Mouse (Mus musculus): Measurements from ENCODE around the gene Zfp473.
"Not testable (repeated sequence)": the region's sequence is repeated elsewhere in the genome, so short reads cannot be mapped to it uniquely, and the experiment has no call there.

Gene Zfp473

DNA sequence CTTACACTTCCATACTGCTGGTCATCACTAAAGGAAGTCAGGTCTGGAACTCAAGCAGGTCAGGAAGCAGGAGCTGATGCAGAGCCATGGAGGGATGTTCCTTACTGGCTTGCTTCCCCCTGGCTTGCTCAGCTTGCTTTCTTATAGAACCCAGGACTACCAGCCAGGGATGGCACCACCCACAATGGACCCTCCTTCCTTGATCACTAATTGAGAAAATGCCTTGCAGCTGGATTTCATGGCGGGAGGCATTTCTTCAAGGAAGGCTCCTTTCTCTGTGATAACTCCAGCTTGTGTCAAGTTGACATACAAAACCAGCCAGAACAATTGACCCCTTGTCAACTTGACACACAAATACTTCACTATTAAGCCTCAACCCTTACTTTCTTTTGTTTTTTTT, at the start of gene Zfp473:
Gene Zfp473, minus strand, starts transcription at position 101 of the 400 bp plus-strand sequence.
- not testable (repeated sequence) for DNase-seq

DNA sequence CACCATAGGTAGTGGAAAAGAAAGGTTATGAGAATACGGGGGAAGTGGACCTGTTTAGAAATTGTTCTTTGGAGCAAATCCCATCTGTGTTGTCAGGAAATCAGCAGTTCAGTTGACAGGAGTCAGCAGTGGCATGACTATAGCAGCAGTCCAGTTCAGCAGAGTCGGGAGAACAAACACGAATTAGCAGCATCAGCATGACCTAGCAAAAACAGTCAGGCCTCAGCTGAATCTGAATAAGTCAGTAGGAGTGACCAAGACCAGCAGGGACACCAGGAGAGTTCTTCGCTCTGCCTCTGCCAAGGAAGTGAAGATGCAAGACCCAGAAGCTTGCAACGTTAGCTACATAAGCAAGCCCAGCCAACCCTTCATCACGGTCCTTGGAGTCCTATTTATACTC, 41.9 kb upstream of the Zfp473 start:
- no peak for DNase-seq

DNA sequence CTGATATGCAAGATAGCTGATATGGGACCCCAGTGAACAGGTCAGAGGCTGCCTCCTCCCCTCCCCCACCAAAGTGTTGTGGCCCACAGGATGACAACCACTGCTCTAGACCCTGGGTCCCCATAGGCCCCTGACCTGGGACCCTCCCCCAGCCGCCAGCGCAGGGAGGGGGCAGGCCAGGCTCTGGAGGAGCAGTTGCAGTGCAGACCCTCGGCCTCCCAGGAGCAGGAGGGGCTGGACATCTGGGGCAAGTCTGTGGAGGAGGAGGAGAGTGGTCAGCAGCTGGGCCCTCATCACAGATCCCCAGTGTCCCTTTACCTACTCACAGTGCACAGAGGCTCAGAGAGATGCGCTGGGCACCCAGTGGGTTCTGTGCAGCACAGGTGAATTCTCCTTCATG, 39.2 kb upstream of the Zfp473 start:
- no peak for DNase-seq

DNA sequence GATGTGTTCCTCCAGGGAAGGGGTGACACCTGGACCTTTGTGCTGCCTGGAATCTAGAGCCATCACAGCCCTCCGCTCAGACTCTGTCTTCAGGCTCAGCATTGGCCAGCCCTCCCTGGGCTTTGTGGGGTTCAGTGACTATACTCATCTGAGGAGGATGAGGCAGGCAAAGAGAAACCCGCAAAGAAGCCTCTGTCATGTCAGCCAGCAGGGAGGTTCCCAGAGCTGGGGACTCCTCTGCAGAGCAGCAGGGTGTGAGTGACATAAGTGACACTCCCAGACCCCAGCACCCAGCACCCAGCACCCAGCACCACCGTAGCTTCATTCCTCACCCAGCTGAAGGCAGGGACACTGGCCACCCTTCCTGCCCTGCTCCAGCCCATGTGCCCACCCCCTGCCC, 38.7 kb upstream of the Zfp473 start:
- no peak for DNase-seq

DNA sequence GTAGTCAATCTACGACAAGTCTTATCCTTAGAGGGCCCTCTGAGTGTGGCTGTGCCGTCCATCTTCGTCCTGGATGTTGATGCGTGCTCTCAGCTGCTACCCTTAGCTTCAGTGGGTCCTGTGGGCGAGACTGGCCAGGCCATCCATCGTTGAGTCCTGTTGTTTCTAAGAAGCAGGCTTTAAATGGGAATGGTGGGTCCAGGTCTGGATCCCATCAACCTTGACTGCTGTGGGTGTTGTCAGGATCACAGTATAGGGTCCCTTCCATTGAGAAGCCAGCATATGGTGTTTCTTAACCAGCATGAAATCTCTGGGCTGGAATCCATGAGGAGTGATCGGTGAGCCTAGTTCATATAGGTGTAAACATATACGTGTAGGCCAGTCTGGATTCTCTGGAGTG, 29.3 kb upstream of the Zfp473 start:
- DNase-seq: no peak

DNA sequence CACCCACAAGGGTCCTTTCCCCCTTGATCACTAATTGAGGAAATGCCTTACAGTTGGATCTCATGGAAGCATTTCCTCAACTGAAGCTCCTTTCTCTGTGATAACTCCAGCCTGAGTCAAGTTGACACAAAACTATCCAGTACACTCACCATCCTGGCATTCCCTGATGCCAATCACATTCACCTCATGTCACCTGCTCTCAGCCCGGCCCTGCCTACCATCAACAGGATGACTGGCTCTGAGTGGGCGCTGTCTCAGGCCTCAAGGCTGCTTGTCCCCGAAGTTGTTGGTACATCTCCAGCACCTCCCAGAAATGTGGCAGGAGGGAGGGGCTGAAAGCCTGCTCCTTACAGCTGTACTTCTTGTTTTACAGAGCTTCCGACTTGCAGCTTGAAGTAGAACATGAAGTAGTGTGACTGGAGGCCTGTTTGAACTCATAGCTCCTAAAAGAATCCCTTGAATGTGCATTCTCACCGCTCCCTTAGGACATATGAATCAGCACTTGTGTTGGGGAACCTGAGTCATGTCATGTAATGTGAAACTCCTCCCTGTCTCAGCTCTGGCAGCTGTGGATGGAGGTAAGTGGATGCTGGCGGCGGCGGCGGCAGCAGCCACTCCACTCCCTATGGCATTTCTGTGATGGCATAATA, 26.1 kb upstream of the Zfp473 start:
- DNase-seq: no peak

DNA sequence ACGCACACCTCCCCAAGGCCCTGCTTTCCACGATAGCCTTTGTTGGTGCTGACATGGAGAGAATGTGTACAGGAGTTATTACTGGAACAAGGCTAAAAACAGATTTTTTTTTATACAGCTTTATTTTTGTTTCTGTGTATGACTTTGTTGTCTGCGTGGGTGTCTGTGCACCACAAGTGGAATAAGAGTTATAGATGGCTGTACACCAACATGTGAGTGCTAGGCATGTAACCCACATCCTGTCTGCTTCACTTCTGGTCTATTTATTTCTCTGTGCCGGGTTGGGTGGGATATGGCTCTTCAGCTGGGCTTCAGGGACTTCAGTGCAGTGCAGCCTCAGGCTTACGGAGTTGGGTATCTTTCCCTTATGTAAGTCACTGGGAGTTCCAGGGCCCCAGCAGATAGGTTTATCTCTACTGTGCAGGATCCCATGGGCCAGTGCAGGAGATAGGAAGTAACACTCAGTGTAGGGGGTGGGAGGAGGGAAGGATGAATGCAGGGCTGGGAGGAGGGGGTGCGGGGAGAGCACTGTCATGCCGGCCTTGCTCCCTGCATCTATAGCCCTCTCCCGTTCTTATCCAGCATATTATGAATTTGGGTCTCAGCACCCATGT, 21.8 kb upstream of the Zfp473 start:
- no peak for DNase-seq

DNA sequence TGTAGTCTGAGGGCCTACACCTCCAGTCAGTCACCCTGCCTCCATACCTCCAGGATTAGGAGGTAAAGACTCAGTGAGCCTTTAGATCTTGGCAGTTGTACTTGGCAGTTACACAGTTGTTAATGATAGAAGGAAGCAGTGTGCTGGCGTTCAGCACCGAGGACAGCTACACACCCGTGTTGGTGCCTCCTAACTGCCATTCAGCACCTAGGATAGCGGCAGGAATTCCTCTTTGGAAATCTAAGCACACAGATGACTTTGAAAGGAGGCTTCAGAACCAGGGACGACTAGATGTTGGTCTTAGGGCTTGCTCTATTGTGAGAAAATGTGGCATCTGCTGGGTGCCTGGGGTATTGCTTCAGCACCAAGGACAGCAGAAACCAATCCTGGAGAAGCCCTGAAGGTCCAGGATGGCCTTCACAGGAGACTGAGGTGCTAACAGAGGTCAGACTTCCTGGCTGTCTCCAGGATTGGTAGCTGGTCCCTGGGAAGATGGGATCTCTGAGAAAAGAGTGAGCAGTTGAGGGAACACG, 19.3 kb upstream of the Zfp473 start:
- DNase-seq: peak in 1 of 2 experiments; percentile 26

DNA sequence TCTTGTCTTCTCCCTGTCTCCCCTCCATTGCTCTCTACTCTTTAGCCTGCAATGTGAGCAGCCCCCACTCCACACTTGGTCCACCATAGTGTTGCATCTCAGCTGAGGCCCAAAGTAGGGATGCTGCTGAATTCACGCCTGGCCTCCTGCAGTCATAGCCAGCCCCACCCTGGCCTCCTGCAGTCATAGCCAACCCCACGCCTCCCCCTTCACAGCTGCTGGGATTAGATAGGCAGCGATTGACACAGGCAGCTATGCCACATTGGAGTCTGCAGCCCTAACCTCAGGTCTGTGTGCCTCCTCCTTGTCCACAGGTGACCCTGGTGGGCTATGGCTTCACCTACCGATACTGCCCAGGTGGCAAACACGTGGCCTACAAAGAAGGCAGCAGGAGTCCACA, 17.3 kb upstream of the Zfp473 start:
- DNase-seq: no peak

DNA sequence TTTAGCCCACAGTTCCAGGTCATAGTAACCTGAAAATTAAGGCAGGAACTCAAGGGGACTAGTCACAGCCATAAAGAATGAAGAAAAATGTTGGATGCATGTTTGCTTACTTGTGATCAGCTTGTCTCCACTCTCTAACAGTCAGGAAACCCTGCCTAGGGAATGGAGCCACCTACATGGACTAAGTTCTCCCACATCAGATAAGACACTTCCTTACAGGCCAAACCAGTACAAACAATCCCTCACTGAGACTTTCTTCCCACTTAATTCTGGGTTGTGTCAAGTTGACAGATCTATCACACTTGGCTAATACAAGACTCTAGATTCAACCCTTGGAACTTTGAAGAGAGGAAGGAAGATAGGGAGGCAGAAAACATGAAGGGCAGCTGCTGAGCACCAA, 9.5 kb upstream of the Zfp473 start:
- no peak for DNase-seq

DNA sequence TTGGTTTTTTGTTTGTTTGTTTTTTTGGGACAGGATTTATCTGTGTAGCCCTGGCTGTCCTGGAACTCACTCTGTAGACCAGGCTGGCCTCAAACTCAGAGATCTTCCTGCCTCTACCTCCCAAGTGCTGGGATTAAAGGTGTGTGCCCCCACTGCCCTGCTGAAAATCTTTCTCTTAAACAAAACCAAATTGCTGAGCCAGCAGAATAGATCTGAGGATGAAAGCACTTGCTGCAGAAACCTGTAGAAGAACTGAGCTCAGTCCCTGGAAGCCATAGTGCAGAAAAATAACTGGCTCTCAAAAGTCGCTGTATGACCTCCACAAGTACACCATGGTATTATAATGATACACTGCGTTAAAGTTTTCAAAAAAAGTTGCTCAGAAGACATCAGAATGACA, 6.3 kb upstream of the Zfp473 start:
- no peak for DNase-seq

DNA sequence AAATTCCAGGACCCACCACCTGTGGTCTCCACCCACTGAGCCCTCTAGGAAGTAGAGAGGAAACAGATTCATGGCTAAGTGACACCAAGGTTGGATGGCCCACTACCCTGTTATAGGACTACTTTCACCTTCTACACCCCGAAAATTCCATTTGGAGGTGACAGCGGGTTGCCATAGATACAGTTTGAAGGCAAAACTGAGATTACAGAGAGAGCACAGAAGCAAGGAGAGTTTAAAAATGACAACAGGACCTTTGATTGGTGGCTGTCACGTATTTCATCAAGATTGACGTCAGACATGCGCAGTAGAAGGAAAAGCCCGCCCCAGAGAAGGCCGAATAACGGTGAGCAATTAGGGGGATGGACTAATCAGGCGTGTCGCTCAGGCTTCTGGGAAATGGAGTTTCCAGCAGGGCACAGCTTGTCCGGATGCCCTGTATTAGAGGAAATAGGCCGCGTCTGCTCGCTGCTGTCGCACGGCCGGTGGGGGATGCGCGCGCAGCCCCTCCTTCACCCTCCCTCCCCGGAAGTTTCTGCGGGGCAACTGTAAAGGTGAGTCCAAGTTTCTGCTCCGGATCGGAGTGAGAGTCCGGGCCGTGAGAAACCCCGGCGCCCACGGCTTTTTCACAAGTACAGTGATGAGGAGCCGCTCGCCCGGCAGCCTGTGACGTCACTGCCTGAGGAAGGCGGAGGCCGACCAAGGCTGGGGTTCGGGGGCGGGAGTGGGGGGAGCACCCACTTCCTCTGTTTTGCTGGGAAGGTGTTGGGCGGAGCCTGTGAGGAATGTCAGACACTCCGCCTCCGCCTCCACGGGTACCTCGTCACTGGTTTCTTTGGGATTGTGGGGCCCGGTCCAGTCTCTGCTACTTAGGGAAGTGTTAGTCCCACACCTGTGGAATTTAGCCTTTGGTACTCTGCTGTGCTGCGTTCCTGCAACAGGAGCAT, 2.5 kb downstream of the Zfp473 start, which contains the start of gene Vrk3:
Gene Vrk3, plus strand, starts transcription at position 313 of the 944 bp plus-strand sequence.
- DNase-seq: peak; percentile 94 to 95

DNA sequence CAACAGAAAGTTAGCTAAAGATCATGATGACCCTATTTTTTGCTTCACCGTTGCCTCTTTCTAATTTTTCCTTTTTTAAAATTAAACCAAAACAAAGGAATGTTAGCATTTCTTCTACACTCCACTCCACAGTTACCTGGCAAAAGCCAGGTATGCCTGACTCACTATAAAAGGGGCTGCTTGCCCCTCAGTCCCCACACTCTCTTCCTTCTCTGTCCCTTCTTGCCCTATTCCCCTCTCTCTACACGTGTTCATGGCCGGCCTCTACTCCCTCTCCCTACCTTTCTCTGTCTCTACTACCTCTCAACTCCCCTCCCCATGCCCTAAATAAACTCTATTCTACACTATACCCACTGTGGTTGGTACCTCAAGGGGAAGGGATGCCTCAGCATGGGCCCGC, 3.7 kb downstream of the Zfp473 start:
- DNase-seq: no peak

DNA sequence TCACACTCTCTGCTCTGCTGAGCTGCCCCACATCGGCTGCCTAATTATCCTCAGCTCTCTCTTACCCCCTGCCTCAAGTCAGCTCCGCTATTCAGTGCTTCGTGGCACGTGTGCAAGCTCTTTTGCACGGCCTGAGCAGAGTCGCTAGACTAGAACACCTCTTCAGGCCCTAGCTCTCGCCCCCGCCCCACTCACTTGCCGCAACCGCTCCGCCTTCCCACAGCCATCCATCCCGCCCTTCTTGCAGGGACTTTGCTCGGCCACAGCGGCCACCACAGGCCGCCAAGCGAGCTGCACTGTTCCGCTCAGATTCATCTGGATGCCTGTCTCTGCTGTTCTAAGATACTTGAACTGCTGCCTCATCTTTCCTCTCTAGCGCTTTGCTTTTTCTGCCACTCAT, 5.8 kb downstream of the Zfp473 start:
- DNase-seq: peak; percentile 78 to 88

DNA sequence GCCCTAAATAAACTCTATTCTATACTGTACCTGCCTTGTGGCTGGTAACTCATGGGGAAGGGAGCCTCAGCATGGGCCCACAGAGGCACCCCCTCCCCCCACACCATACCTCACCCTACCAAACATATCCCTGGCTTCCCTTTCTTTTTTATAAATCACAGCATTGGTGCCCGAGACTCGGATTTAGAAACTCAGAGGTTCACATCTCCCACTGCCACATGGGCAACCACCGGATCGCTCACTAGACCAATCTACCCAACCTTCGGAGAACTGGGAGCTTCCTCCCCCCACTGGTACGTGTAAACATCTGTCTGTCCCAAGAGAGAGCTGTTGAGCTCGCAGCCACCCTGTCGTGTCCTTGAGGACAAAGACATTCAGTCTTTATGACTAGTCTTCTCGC, 6.6 kb downstream of the Zfp473 start:
- DNase-seq: no peak

DNA sequence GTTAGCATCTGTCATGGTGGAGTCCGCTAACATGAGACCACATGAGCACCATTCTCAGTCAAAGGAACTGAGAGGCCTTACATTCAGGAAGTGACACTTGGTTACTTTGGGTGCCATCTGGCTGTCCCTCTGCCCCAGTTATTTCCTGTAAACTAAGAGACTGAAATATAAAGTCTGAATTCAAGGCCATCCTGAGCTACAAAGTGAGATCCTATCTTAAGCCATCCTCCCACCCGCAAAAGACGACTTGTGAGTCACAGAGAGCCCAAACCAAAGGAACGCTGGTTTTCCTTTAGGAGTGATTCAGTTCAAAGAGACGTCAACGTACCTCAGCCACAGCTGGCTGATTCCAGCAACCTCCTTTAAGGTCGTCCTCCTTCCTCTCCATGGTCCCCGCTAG, 9.5 kb downstream of the Zfp473 start:
- DNase-seq: no peak

DNA sequence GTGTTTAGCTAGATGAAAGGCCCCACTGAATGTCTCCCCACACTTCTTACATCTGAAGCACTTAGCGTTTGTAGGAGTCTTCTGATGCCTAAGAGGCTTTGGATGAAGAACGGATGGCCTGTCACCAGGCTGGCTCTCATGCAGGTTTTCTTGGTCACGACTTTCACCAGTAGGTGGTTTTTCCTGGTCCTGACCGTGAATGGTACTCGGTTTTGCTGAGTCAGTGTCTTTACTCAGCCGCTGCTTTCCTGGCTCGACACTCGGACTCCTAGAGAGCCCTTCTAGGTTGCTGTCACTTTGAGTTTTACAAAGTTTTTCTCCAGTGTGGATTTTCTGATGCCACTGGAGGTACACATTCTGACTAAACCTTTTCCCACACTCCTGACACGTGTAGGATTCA, 17.1 kb downstream of the Zfp473 start:
- no peak for DNase-seq

DNA sequence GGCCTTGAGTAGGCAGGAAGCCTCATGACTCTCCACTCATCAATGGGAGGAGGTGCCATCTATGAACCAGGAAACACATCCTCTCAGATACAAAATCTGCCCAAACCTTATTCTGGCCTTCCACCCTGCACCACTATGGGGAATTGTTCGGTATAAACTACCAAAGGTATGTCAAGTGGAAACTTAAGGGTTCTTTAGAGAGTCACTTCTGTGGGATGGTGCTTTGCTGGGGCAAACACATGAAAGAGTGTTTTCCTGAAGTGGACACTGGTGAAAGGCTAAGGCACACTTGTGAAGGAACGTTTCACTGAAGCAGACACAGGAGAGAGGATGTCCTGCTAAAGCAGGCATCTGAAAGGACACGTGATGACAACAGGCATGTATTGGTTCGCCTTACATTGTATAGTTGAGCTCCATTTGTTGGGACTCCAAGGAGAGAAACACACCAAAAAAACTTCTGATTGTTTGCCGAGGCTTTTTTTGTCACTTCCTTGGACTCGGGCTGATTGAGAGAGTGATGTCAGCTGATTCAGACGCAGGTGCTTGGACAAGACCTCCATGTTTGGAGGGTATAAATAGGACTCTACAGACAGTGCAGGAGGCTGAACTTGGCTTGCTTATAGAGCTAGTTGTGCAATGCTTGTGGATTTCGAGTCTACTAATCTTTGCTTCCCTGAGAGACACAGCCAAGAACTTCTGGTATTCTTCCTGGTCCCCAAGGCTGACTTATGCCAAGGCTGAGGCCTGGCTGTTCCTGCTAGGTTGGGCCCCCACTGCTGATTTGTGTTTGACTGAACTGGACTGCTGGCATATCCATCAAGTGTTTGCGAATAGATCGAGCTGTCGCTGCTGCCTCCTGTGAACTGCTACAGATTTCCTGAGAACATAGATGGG, 22.5 kb downstream of the Zfp473 start:
- DNase-seq: no peak

DNA sequence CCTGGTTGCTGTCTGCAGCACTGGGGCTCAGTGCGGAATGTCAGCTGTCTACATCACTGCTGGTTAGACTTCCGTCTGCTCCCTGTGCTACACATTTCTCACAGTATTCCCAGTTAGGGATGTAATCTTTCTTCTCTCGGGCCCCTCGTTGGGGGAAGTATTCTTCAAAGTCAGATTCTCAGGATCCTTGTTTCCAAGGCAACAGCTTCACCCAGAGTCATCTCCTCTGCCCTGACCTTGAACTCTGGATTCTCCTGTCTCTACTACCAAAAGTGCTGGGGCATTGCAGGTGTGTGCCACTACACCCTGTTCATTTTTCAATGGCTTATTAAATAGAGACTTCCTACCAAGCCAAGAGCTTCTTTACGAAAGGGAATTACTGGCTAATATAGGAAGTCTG, 23.7 kb downstream of the Zfp473 start:
- no peak for DNase-seq

DNA sequence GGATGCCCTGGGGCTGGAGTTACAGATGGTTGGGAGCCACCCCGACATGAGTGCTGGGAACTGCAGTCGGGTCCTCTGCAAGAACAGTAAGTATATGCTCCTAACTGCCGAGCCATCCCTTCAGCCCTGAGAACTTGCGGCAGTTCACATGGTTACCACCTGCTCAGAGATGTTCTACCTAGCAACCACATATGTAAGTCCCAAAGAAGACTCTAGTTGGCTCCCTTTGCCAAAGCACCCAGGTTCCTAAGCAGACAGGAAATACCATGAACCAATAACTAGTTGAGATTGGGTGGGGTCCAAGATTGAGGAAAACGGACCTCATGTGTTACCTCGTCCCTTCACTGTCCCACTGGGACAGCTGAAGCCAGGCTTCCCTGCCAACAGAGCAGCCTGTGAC, 24.5 kb downstream of the Zfp473 start:
- DNase-seq: no peak

DNA sequence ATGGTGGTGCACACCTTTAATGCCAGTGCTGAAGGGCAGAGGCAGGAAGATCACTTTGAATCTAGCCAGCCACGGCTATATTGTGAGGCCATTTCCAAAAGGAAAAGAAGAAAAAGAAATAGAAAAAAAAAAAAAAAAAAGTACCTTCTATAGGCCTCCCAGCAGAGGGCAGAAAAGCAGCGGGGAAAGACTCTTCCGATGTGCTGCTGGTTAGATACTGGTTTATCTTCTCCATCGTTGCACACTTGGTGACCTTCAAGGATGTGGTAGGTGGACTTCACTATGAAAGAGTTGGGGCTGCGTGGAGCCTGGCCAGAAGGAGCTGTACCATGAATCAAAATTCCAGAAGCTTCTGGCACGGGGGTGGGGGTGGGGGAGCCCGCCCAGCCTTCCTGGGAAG, 26.5 kb downstream of the Zfp473 start:
- peak in 1 of 2 experiments; percentile 29 for DNase-seq

DNA sequence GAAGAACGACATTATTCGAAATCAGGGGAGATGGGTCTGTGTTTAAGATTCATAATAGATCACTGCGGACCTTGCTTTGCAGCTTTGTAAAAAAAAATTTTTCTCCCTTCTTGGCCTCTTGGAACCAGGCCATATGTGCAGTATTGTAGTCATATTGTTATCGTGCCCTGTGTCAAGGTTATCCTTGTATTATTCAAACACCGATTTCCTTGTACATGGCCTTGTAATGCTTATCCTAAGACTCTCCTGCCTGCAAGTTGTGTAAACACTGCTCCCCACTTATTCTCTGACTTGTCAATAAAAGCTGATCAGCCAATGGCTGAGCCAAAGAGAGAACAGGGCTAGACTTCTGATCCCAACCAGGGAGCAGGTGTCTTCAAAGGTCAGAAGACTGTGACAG, 28.8 kb downstream of the Zfp473 start:
- no peak for DNase-seq

All from cerebellum, postnatal 25 days (tissue).